Mouse (Mus musculus): ENCODE measurements around the gene Cfap52.

Cfap52 gene

GRCm38 (mm10) chr11:67926348-67927055, 38.9 kb downstream of the Cfap52 start:
- no peak for DNase-seq (ENCODE audit: extremely low read depth, low read depth, low spot score)

- no peak for DNase-seq (ENCODE audit: extremely low read depth, low read depth, low spot score)
These were observed 40.5 kb downstream of the Cfap52 start for GRCm38 (mm10) chr11:67925000-67925399.

- no peak for DNase-seq (ENCODE audit: extremely low read depth, low read depth, low spot score)
These were observed 41.7 kb downstream of the Cfap52 start for GRCm38 (mm10) chr11:67923720-67924119.

- no peak for DNase-seq (ENCODE audit: extremely low read depth, low read depth, low spot score)
These were observed 42.7 kb downstream of the Cfap52 start for GRCm38 (mm10) chr11:67922755-67923125.

- DNase-seq (ENCODE audit: extremely low read depth, low read depth, low spot score) = no peak
These were observed 43.4 kb downstream of the Cfap52 start, which contains the start of gene Usp43 for GRCm38 (mm10) chr11:67921827-67922754. TSS of gene Usp43 (minus strand) at chr11:67922153.

- no peak for DNase-seq (ENCODE audit: extremely low read depth, low read depth, low spot score)
These were observed 44.2 kb downstream of the Cfap52 start for GRCm38 (mm10) chr11:67921091-67921826.

GRCm38 (mm10) chr11:67920226-67920960, 45.1 kb downstream of the Cfap52 start:
- DNase-seq (ENCODE audit: extremely low read depth, low read depth, low spot score) = no peak

- DNase-seq (ENCODE audit: extremely low read depth, low read depth, low spot score) = no peak
These were observed 45.9 kb downstream of the Cfap52 start for GRCm38 (mm10) chr11:67919593-67919992.

GRCm38 (mm10) chr11:67917126-67917525, 48.3 kb downstream of the Cfap52 start:
- DNase-seq (ENCODE audit: extremely low read depth, low read depth, low spot score) = no peak

GRCm38 (mm10) chr11:67911074-67911473, 54.4 kb downstream of the Cfap52 start:
- peak; percentile 61 for DNase-seq (ENCODE audit: extremely low read depth, low read depth, low spot score)

- no peak for DNase-seq (ENCODE audit: extremely low read depth, low read depth, low spot score)
These were observed 61.7 kb downstream of the Cfap52 start for GRCm38 (mm10) chr11:67903756-67904155.

GRCm38 (mm10) chr11:67897064-67897560, 68.3 kb downstream of the Cfap52 start:
- no peak for DNase-seq (ENCODE audit: extremely low read depth, low read depth, low spot score)

GRCm38 (mm10) chr11:67895641-67896040, 69.8 kb downstream of the Cfap52 start:
- no peak for DNase-seq (ENCODE audit: extremely low read depth, low read depth, low spot score)

- no peak for DNase-seq (ENCODE audit: extremely low read depth, low read depth, low spot score)
These were observed 76.9 kb downstream of the Cfap52 start for GRCm38 (mm10) chr11:67888521-67888920.

- DNase-seq (ENCODE audit: extremely low read depth, low read depth, low spot score) = no peak
These were observed 79.5 kb downstream of the Cfap52 start for GRCm38 (mm10) chr11:67885921-67886320.
